Mouse (Mus musculus) bone marrow, adult 2 months (tissue): Measurements from ENCODE around the gene Gdpd1. TPM values are rescaled to one million over a fixed set of nuclear protein-coding genes. Genes with fewer than 3 reads are reported as not detected.

Experiments
- H3K27ac ChIP-seq: fragments of 200-500 bp; 2 replicates; pipeline ENCODE4 v1.5.1; 2012; ENCODE audit warnings: low read depth, mild to moderate bottlenecking, control low read depth, inconsistent platforms, low read length; ENCODE audit not compliant: control insufficient read depth, poor library complexity, insufficient read depth
- H3K4me1 ChIP-seq: fragments of 200-500 bp; 2 replicates; pipeline ENCODE4 v1.6.1; 2011; ENCODE audit warnings: low read length; ENCODE audit not compliant: control insufficient read depth, insufficient read depth
- H3K4me3 ChIP-seq: fragments of 200-500 bp; replicated peaks from 2 replicates; pipeline ENCODE3; 2011; ENCODE audit warnings: mild to moderate bottlenecking, low read depth, low read length, control low read depth; ENCODE audit not compliant: control insufficient read depth
- CTCF ChIP-seq: fragments of 200-500 bp; IDR thresholded peaks from 2 replicates; pipeline ENCODE4 v1.5.1; 2011; ENCODE audit warnings: low read length, control low read depth; ENCODE audit not compliant: control insufficient read depth, insufficient read depth
- POLR2A ChIP-seq: fragments of 200-500 bp; IDR thresholded peaks from 2 replicates; pipeline ENCODE4 v1.6.1; 2011; ENCODE audit warnings: low read depth, mild to moderate bottlenecking, control low read depth, low read length, borderline replicate concordance; ENCODE audit not compliant: control insufficient read depth
- WGBS: fragments of 180-500 bp; shearing (Covaris S2); methylation state at CpG from one replicate; pipeline ENCODE4 v1.1.7; 2018; 5-methylcytosine and 5-hydroxymethylcytosine counted together
- polyA plus RNA-seq: library from polyadenylated mRNA; stranded (reverse); fragments of >200 nt; gene quantifications from 2 replicates; pipeline ENCODE4 v1.2.4, GENCODE M21; 2011; ENCODE audit warnings: low replicate concordance; ENCODE audit not compliant: missing spikeins, insufficient read depth, insufficient read length

Gdpd1 gene
- polyA plus RNA-seq, 1 experiment = 2.8 TPM

DNA sequence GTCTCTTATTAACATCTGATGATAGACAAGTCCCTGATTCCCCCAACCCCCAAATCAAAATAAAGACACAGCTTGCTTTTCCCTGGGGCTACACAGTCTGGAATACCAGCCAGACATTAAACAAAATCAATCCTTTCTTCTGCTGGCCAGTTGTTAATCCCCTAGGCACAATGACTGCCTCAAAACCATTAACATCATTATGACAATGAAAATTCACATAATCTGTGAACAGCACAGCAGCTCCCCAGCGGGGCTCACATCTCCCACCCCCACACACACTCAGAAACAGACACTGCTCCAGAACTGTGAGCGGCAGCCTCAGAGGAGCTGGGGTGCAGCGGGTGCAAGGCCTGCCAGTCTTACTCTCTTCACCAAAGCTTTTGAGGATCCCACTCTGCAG lies 83.6 kb downstream of the Gdpd1 start:
- no peaks in the 10 kb centered on the region; the same call in 1 of the 2 replicates for H3K4me1 ChIP-seq
- H3K4me3 ChIP-seq = no peak overlapping the region
- WGBS = 89% methylated on average over 3 of the region's 3 CpGs
- H3K27ac ChIP-seq = no peak overlapping the region
- no peak for TF ChIP-seq POLR2A

DNA sequence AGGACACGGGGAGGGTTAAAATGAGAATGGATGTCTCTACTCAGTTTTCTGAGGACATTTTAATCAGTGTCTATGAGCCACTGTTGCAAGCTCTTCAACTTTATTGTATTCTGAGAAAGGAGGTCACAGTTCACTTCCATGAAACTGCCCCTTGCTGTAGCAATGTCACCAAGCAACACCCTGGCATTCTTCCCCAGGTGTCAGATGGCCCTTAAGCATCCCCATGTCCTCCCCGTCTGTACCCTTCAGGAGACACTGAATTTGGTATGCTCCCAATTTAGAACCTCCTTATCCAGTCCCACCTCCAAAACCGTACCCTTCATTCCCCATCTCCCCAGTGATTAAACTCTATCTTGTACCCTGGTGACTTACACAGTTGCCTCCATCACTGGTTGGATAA lies 88.9 kb downstream of the Gdpd1 start:
- H3K4me3 ChIP-seq = no peak overlapping the region
- H3K4me1 ChIP-seq = no peaks in the 10 kb centered on the region
- WGBS = 75% methylated on average over 3 of the region's 3 CpGs

More for the DNA sequence above, 88.9 kb downstream of the Gdpd1 start:
- no peak overlapping the region for H3K27ac ChIP-seq
- TF ChIP-seq POLR2A = no peak
- TF ChIP-seq CTCF = no peak

Other genes with a start within 250 kb of the Gdpd1 start
- gene Ypel2, start 80.4 kb downstream of the Gdpd1 start, polyA plus RNA-seq = 3.4 and 4.7 TPM in 2 replicates
- gene Smg8, start 12.7 kb upstream of the Gdpd1 start, polyA plus RNA-seq = 3.5 and 9.5 TPM in 2 replicates
- gene Prr11, start 34.6 kb upstream of the Gdpd1 start, polyA plus RNA-seq = 10.4 and 13.0 TPM in 2 replicates
- gene Ska2, start 35.2 kb upstream of the Gdpd1 start, polyA plus RNA-seq = 37.2 and 47.0 TPM in 2 replicates
- gene Trim37, start 53.0 kb upstream of the Gdpd1 start, polyA plus RNA-seq = 11.4 and 16.0 TPM in 2 replicates